Mouse (Mus musculus): ENCODE data around the gene Slc30a3. TPM values are rescaled to one million over a fixed set of nuclear protein-coding genes. Genes with fewer than 3 reads are reported as not detected.
"Not testable (repeated sequence)": the region's sequence is repeated elsewhere in the genome, so short reads cannot be mapped to it uniquely, and the experiment has no call there.

Gene Slc30a3
- total RNA-seq, 2 experiments from 2014 or later: not detected

- no peak for DNase-seq (ENCODE audit: low spot score in 2 of 2)
Observed at GRCm38 (mm10) chr5:31093151-31094041, 14.6 kb downstream of the Slc30a3 start.

GRCm38 (mm10) chr5:31092231-31092975 lies 15.6 kb downstream of the Slc30a3 start:
- no peak for DNase-seq (ENCODE audit: low spot score in 2 of 2)

GRCm38 (mm10) chr5:31087131-31087530 lies 20.9 kb downstream of the Slc30a3 start:
- DNase-seq (ENCODE audit: low spot score in 2 of 2): no peak

GRCm38 (mm10) chr5:31086606-31087005 lies 21.4 kb downstream of the Slc30a3 start:
- DNase-seq (ENCODE audit: low spot score in 2 of 2): no peak

- no peak for DNase-seq (ENCODE audit: low spot score in 2 of 2)
Observed at GRCm38 (mm10) chr5:31083949-31084348, 24.1 kb downstream of the Slc30a3 start.

- no peak for DNase-seq (ENCODE audit: low spot score in 2 of 2)
Observed at GRCm38 (mm10) chr5:31082935-31083625, 25.0 kb downstream of the Slc30a3 start.

GRCm38 (mm10) chr5:31082355-31082754 lies 25.7 kb downstream of the Slc30a3 start:
- peak in 1 of 2 experiments; percentile 68 for DNase-seq (ENCODE audit: low spot score in 2 of 2)

- DNase-seq (ENCODE audit: low spot score in 2 of 2): no peak
Observed at GRCm38 (mm10) chr5:31081386-31081785, 26.7 kb downstream of the Slc30a3 start.

GRCm38 (mm10) chr5:31080795-31081164 lies 27.3 kb downstream of the Slc30a3 start:
- DNase-seq (ENCODE audit: low spot score in 2 of 2): no peak

- DNase-seq (ENCODE audit: low spot score in 2 of 2): no peak
Observed at GRCm38 (mm10) chr5:31080059-31080794, 27.8 kb downstream of the Slc30a3 start.

GRCm38 (mm10) chr5:31076346-31076745 lies 31.7 kb downstream of the Slc30a3 start:
- DNase-seq (ENCODE audit: low spot score in 2 of 2): no peak

- no peak for DNase-seq (ENCODE audit: low spot score in 2 of 2)
Observed at GRCm38 (mm10) chr5:31073176-31073575, 34.9 kb downstream of the Slc30a3 start.

GRCm38 (mm10) chr5:31071821-31072220 lies 36.2 kb downstream of the Slc30a3 start:
- no peak for DNase-seq (ENCODE audit: low spot score in 2 of 2)

GRCm38 (mm10) chr5:31071059-31071458 lies 37.0 kb downstream of the Slc30a3 start:
- DNase-seq (ENCODE audit: low spot score in 2 of 2): no peak

- no peak for DNase-seq (ENCODE audit: low spot score in 2 of 2)
Observed at GRCm38 (mm10) chr5:31069810-31070209, 38.2 kb downstream of the Slc30a3 start.

- no peak for DNase-seq (ENCODE audit: low spot score in 2 of 2)
Observed at GRCm38 (mm10) chr5:31055216-31056140, 52.6 kb downstream of the Slc30a3 start.

GRCm38 (mm10) chr5:31054261-31055215 lies 53.5 kb downstream of the Slc30a3 start, which contains the start of gene Cad:
TSS of gene Cad (plus strand) at chr5:31054780.
- peak; percentile 92 to 96 for DNase-seq (ENCODE audit: low spot score in 2 of 2)

GRCm38 (mm10) chr5:31053728-31054127 lies 54.3 kb downstream of the Slc30a3 start:
- not testable (repeated sequence) for DNase-seq (ENCODE audit: low spot score in 2 of 2)

GRCm38 (mm10) chr5:31050427-31050826 lies 57.6 kb downstream of the Slc30a3 start:
- DNase-seq (ENCODE audit: low spot score in 2 of 2): no peak

All from gastrocnemius, postnatal 4 days (tissue).